Mouse (Mus musculus): ENCODE data around the gene Vpreb2. TPM values are rescaled to one million over a fixed set of nuclear protein-coding genes. Genes with fewer than 3 reads are reported as not detected.
"Not testable (repeated sequence)": the region's sequence is repeated elsewhere in the genome, so short reads cannot be mapped to it uniquely, and the experiment has no call there.

Gene Vpreb2
- total RNA-seq, 2 experiments from 2014 or later = not detected

DNA sequence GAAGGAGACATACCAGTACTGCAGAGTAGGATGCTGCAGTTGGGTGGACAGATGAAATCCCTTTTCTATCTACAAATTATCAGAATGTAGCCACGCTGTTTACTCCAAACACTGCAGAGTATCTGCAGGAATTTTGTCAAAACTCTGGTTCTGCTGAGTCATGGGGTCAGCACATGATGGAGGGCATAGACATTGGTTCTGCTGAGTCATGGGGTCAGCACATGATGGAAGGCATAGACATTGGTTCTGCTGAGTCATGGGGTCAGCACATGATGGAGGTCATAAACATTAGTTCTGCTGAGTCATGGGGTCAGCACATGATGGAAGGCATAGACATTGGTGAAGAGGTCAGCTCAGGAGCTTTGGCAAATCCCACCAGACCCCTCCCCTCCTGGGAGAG lies 7.5 kb downstream of the Vpreb2 start:
- DNase-seq (ENCODE audit: low spot score in 2 of 2) = no peak

DNA sequence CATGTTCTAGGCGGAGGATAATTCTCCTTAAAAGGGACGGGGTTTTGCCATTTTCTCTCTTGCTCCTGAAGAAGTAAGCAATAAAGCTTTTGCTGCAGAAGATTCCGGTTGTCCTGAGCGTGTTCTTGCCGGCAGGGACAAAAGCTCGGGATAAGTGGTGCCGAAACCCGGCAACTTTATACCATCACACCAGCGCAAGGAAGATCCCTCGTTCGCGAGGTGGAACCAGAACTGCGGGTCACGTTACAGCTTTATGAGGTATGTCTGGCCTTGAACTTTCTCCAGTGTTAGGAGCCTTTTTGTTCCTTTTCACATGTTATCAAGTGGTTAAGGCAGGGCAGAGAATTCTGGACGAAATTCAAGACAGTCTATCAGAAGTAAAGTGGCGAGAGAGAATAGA lies 12.1 kb downstream of the Vpreb2 start:
- DNase-seq (ENCODE audit: low spot score in 2 of 2) = not testable (repeated sequence)

DNA sequence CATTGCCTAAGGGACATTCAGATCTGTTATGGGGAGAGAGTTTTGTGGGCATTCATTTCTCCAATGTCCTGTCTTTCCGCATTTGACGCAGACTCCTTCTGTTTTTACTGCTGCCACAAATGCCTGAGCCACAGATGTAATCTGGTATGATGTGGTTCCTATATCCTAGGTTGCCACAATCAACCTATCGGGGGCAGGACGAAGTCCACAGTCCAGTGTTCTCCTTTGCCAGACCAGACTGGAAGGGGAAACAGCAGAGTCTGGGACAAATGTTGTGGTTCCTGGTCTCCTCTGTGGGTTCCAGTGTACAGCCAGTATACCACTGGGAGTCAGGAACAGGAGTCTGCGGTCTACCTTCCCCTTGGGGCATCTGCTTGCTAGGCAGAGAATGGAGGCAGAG lies 19.4 kb downstream of the Vpreb2 start:
- DNase-seq (ENCODE audit: low spot score in 2 of 2) = no peak

DNA sequence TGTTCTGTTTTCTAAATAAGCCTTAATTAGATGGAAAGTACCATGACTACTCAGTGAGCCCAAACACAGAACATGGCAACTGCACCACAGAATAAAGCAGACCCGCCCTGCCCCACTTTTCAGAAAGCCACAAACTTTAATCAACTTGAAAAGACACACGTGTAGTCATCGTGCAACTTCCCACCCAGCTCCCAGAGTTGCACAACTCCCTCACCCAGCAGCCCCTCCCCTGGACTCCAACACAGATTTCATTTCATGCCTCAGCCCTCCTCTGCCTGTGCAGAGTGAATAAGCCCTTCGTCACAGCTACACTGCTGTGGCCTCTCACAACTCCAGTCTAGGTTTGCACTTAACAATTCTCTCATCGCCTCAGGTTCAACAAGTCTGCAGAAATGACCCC lies 24.4 kb downstream of the Vpreb2 start:
- DNase-seq (ENCODE audit: low spot score in 2 of 2) = no peak

DNA sequence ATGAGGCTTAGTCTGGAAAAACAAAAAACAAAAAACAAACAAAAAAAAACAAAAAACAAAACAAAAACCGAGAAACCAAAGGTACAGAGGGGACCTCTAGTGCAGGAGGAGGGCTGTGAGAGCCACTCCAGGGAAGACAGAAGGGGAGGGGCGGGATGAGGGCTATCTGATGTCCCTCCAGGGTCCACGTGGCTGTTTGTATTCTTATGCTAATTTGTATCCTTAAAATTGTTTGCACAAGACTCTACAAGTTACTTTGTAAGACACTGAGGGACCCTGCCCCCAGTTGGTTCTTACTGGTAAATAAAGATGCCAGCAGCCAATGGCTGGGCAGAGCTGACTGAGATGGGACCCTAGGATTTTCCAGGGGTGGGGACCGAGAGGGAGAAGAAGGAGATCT lies 26.9 kb downstream of the Vpreb2 start:
- DNase-seq (ENCODE audit: low spot score in 2 of 2) = no peak

DNA sequence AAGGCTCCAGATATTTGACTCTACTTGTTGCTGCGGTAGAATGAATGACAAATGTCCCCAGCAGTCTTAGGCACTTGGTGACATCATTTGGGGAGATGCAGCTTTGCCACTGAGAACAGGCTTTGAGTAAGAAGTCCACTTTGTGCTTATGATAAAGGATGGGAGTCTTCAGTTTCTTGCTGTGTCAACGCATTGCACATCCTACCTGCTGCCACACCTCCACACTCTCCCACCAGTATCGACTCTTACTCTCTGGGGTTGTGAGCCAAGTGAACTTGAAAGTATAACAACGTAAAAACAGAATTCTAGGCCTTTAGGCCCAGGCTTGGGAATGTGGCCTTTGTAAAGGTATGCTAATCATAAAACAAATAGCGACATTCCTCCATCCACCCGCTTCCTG lies 30.9 kb downstream of the Vpreb2 start:
- no peak for DNase-seq (ENCODE audit: low spot score in 2 of 2)

DNA sequence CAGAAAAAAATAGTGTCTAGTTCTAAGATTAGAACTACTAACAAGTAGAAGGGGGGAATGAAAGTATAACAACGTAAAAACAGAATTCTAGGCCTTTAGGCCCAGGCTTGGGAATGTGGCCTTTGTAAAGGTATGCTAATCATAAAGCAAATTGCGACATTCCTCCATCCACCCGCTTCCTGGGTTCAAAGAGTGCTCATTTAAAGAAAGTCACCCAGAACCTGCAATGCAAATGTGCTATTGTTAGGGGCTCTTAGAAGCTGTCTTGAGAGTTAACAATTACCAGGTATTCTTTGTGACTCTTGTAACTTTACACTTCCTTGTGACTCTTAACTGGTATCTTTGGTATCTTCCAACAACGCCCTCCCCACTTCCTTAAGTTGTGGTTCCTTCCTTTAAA lies 36.3 kb downstream of the Vpreb2 start:
- not testable (repeated sequence) for DNase-seq (ENCODE audit: low spot score in 2 of 2)

DNA sequence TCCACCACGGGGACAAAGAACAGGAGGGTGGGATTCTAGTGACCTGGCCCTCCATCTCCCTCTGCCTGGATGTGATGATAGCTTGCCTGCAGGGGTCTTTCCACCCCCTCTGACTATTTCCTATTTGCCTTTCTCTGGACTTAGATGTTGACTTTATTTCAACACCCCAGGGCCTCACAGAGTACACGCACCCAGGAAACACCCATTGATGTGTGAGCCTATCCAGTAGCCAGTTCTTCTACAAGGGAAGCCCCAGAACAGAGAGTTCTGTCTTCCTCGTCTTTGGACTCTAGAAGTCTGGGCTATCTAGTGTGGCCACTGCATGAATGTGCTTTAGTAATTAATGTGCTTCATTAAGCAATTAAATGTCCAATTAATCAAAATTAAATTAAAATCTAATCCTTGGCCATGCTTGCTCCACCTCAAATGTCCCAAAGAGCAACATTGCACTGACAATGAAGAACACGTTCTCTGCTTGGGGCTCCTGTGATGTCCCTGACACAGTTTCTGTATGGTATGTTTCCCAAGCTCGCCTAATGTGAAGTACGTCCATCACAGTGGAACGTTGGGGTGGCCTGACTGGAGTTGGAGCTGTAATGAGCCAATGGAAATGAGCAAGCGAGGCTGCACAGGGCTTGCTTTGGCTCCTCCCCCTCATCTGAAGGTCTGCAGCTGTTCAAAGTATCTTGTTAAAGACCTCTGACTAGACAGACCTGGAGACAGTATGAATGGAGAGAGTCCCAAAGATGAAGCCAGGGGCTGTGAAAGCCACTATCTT lies 42.7 kb downstream of the Vpreb2 start:
- DNase-seq (ENCODE audit: low spot score in 2 of 2) = no peak

DNA sequence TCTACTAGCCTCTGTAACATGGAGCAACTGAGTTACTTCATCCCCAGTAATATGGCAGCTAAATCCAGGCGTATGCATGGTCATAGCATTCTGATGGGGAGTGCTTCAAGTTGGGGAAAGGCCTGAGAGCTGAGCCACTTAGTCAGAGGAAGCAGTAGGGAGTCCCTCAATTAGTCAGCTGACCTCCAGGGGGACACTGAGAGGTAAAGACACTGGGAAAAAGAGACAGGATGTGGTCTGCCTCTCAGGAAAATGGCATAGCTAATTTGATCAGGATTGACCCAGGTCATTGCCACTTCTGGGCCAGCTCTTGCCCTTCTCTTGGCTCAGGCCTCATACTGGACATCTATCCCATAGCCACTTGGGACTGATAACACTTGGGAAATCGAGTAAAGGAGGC lies 47.1 kb downstream of the Vpreb2 start:
- no peak for DNase-seq (ENCODE audit: low spot score in 2 of 2)

Other genes with a start within 250 kb of the Vpreb2 start
- 10 to 100 TPM; 68.8 to 70.3 TPM for gene Med15, start 247.5 kb upstream of the Vpreb2 start, total RNA-seq (2021)
- 10 to 100 TPM; 52.3 TPM for gene Klhl22, start 220.8 kb upstream of the Vpreb2 start, total RNA-seq (2021)
- gene Scarf2, start 183.1 kb upstream of the Vpreb2 start, total RNA-seq (2021) = 10 to 100 TPM; 29.3 to 33.9 TPM
- under 1 TPM in 1 of 2 experiments, not detected in 1; 0.62 TPM for gene B830017H08Rik, start 147.3 kb upstream of the Vpreb2 start, total RNA-seq (2021)
- gene Car15, start 142.1 kb upstream of the Vpreb2 start, total RNA-seq (2021) = 1 to 10 TPM; 2.9 to 8.8 TPM
- gene Gm20518, start 88.8 kb upstream of the Vpreb2 start, total RNA-seq (2021) = under 1 TPM; 0.20 to 0.45 TPM
- under 1 TPM in 1 of 2 experiments, not detected in 1; 0.14 TPM for gene Tssk1, start 86.2 kb upstream of the Vpreb2 start, total RNA-seq (2021)
- 10 to 100 TPM; 81.6 to 84.4 TPM for gene Dgcr2, start 81.9 kb upstream of the Vpreb2 start, total RNA-seq (2021)
- not detected for gene Tssk2, start 81.8 kb upstream of the Vpreb2 start, total RNA-seq (2021)
- 10 to 100 TPM; 33.0 to 33.6 TPM for gene Ess2, start 69.1 kb upstream of the Vpreb2 start, total RNA-seq (2021)
- gene Gsc2, start 65.4 kb upstream of the Vpreb2 start, total RNA-seq (2021) = not detected
- 10 to 100 TPM; 98.4 to 98.6 TPM for gene Slc25a1, start 52.2 kb upstream of the Vpreb2 start, total RNA-seq (2021)
- gene Dgcr6, start 72.4 kb downstream of the Vpreb2 start, total RNA-seq (2021) = 10 to 100 TPM; 52.6 to 57.4 TPM
- 10 to 100 TPM; 13.8 to 19.0 TPM for gene Prodh, start 109.8 kb downstream of the Vpreb2 start, total RNA-seq (2021)
- gene Rtn4r, start 147.2 kb downstream of the Vpreb2 start, total RNA-seq (2021) = under 1 TPM; 0.98 to 0.99 TPM
- not detected for gene Ccdc188, start 237.5 kb downstream of the Vpreb2 start, total RNA-seq (2021)

Data from adrenal gland, postnatal 4 days (tissue).